Mouse (Mus musculus) lung, postnatal 0 days (tissue): Measurements from ENCODE around the gene Gabrp.

ENCODE experiments used
- CTCF ChIP-seq: IDR thresholded peaks from 2 replicates; pipeline ENCODE4 v1.5.1; 2016; ENCODE audit warnings: antibody characterized with exemption, mild to moderate bottlenecking
- EP300 ChIP-seq: IDR thresholded peaks from 2 replicates; pipeline ENCODE4 v1.6.1; 2016; ENCODE audit warnings: antibody characterized with exemption, mild to moderate bottlenecking, control low read depth

DNA sequence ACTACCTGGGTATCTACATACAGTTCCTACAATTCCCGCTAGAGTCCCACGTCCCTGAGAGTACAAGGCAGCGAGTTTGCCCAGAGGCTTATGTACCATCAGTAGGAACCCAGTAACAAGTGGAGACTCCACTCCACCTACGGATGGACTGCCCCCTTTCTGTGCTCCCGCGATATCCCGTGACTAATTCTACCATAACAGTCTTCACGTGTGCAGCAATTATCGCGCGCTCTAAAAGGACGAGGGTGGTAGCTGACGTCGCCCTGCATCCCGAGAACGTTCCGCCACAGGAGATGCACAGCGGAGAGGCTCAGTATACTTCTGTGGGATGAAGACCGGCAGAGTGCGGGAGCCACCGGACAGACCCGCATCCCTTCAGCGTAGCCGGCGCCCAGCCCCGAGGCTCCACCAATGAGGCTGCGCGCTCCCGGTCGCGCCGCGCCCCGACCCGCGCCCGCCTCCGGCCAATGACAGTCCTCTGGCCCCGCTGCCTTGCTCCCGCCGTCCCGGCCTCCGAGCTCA is 65.8 kb downstream of the Gabrp start:
- TF ChIP-seq CTCF (peak; percentile 54), EP300 (no peak)
